8 mouse cellular contexts compared by ENCODE assay signal in genomic region chr6:82863380-82863874, GRCm38 (mm10).
DNase-seq lines count a peak whose midpoint lies in the region; ATAC-seq and TF ChIP-seq lines count a peak whose summit lies in the region.

No protein-coding gene starts in this region.

- H3K9ac ChIP-seq in liver, embryonic 13.5 days, result no peak overlapping the region
- H3K9ac ChIP-seq in hindbrain, embryonic 13.5 days, result no peak overlapping the region

- peaks cover 18% of the 10 kb centered on the region for H3K4me1 ChIP-seq in liver, embryonic 13.5 days (replicated peaks)
- H3K4me1 ChIP-seq in hindbrain, embryonic 13.5 days (replicated peaks), result no peaks in the 10 kb centered on the region

- no peak overlapping the region for H3K4me2 ChIP-seq in liver, embryonic 13.5 days
- H3K4me2 ChIP-seq in hindbrain, embryonic 13.5 days, result no peak overlapping the region

- peak overlapping the region; percentile 34; the same call in 1 of the 2 replicates for H3K27ac ChIP-seq in liver, embryonic 13.5 days
- no peak overlapping the region for H3K27ac ChIP-seq in hindbrain, embryonic 13.5 days

- no peaks in the 10 kb centered on the region for H3K79me3 ChIP-seq in C2C12 (ENCODE audit: low read depth)

- H3K9me3 ChIP-seq in liver, embryonic 13.5 days (replicated peaks), result no peaks in the 10 kb centered on the region
- peaks cover 13% of the 10 kb centered on the region; the same call in 1 of the 2 replicates for H3K9me3 ChIP-seq in hindbrain, embryonic 13.5 days

- peak; percentile 42 for TF ChIP-seq CTCF in C2C12 (IDR thresholded peaks at IDR 0.05; ENCODE audit: control insufficient read depth, insufficient read depth, insufficient read length)

- ATAC-seq in liver, embryonic 13.5 days (ENCODE audit: low read depth), result peak; percentile 64
- no peak for ATAC-seq in hindbrain, embryonic 13.5 days (ENCODE audit: low FRiP score)

- DNase-seq in adrenal gland, adult (ENCODE audit: inconsistent age in 2 of 2, low spot score in 1 of 2), result peak; percentile 91 to 94
- DNase-seq in heart, adult 11 months, result peak; percentile 98
- peak; percentile 9 for DNase-seq in liver, embryonic 13.5 days
- peak; percentile 21 for DNase-seq in right cerebral cortex, postnatal 25 days
- DNase-seq in kidney, postnatal 14 days, result no peak
- DNase-seq in left cerebral cortex, adult 8-10 months (ENCODE audit: low spot score in 2 of 2), result no peak

- H3K27me3 ChIP-seq in C2C12 (ENCODE audit: control insufficient read depth, insufficient read depth, insufficient read length), result no peaks in the 10 kb centered on the region
- H3K27me3 ChIP-seq in liver, embryonic 13.5 days, result no peaks in the 10 kb centered on the region
- H3K27me3 ChIP-seq in hindbrain, embryonic 13.5 days, result no peaks in the 10 kb centered on the region

- 31% methylated on average over 8 of the region's 8 CpGs for WGBS in liver, embryonic 13.5 days (ENCODE audit: insufficient replicate concordance)
- WGBS in hindbrain, embryonic 13.5 days, result 85% methylated on average over 8 of the region's 8 CpGs

- H3K79me2 ChIP-seq in C2C12 (ENCODE audit: control insufficient read depth, insufficient read depth), result no peaks in the 10 kb centered on the region

- no peak overlapping the region for H3ac ChIP-seq in C2C12 (ENCODE audit: control insufficient read depth, insufficient read length, low read depth)

- no peaks in the 10 kb centered on the region for H3K36me3 ChIP-seq in C2C12 (ENCODE audit: control insufficient read depth, insufficient read depth)
- no peaks in the 10 kb centered on the region for H3K36me3 ChIP-seq in liver, embryonic 13.5 days
- no peaks in the 10 kb centered on the region for H3K36me3 ChIP-seq in hindbrain, embryonic 13.5 days

- H3K4me3 ChIP-seq in C2C12 (ENCODE audit: insufficient read depth, poor library complexity, severe bottlenecking), result no peak overlapping the region
- no peak overlapping the region for H3K4me3 ChIP-seq in liver, embryonic 13.5 days (replicated peaks)
- H3K4me3 ChIP-seq in hindbrain, embryonic 13.5 days, result no peak overlapping the region

TF ChIP-seq in C2C12, 6 proteins besides CTCF, POLR2A, EP300 and RAD21:
- peak; percentile 99 for TF ChIP-seq CEBPB (IDR thresholded peaks at IDR 0.05; ENCODE audit: low read depth)
- TF ChIP-seq USF1 (IDR thresholded peaks at IDR 0.05; ENCODE audit: low read depth), result peak; percentile 48
- TF ChIP-seq MYOG (IDR thresholded peaks at IDR 0.05; ENCODE audit: control insufficient read depth, extremely low read depth, insufficient read length), result no peak
- peak; percentile 60 for TF ChIP-seq FOSL1 (IDR thresholded peaks at IDR 0.05; ENCODE audit: insufficient read depth, low read length, poor library complexity, severe bottlenecking)
- peak; percentile 76 for TF ChIP-seq MAX (IDR thresholded peaks at IDR 0.05)
- peak; percentile 39 for TF ChIP-seq MYOD1 (IDR thresholded peaks at IDR 0.05; ENCODE audit: control insufficient read depth, insufficient read length, low read depth)

Comparison
In these comparisons a context has a peak if more than half of its experiments do, and no peak if none do; other contexts are left out.
1. DNase-seq: peak in adrenal gland, adult (2 of 2), heart, adult 11 months (single experiment), liver, embryonic 13.5 days (single experiment) and right cerebral cortex, postnatal 25 days (single experiment); none in kidney, postnatal 14 days (single experiment) and left cerebral cortex, adult 8-10 months (0 of 2).